Mouse (Mus musculus): ENCODE data around the gene Nxph4. TPM values are rescaled to one million over a fixed set of nuclear protein-coding genes. Genes with fewer than 3 reads are reported as not detected.
A peak's percentile ranks its signal among the peaks of the same experiment; 100 is the strongest.

The Nxph4 gene
- polyA plus RNA-seq, 1 experiment, result not detected

GRCm38 (mm10) chr10:127555703-127556102 lies 21.3 kb upstream of the Nxph4 start:
- WGBS, result 84% methylated on average over 18 of the region's 18 CpGs
- no peaks in the 10 kb centered on the region for H3K4me1 ChIP-seq (ENCODE audit: control insufficient read depth, insufficient read depth, low read length)
- H3K27ac ChIP-seq (ENCODE audit: control insufficient read depth, insufficient read depth, low read depth, low read length, poor library complexity), result no peak overlapping the region
- H3K4me3 ChIP-seq (replicated peaks; ENCODE audit: control insufficient read depth, low read depth, low read length), result no peak overlapping the region
- TF ChIP-seq CTCF (IDR thresholded peaks at IDR 0.05; ENCODE audit: control insufficient read depth, insufficient read depth, low read length) (peak; percentile 77), POLR2A (IDR thresholded peaks at IDR 0.05; ENCODE audit: borderline replicate concordance, control insufficient read depth, low read depth, low read length) (no peak)

GRCm38 (mm10) chr10:127549892-127550291 lies 15.5 kb upstream of the Nxph4 start:
- no peak overlapping the region for H3K4me3 ChIP-seq (replicated peaks; ENCODE audit: control insufficient read depth, low read depth, low read length)
- no peak overlapping the region for H3K27ac ChIP-seq (ENCODE audit: control insufficient read depth, insufficient read depth, low read depth, low read length, poor library complexity)
- TF ChIP-seq CTCF (IDR thresholded peaks at IDR 0.05; ENCODE audit: control insufficient read depth, insufficient read depth, low read length), result no peak
- no peak for TF ChIP-seq POLR2A (IDR thresholded peaks at IDR 0.05; ENCODE audit: borderline replicate concordance, control insufficient read depth, low read depth, low read length)
- WGBS, result 92% methylated on average over 17 of the region's 17 CpGs
- H3K4me1 ChIP-seq (ENCODE audit: control insufficient read depth, insufficient read depth, low read length), result no peaks in the 10 kb centered on the region

GRCm38 (mm10) chr10:127548236-127548635 lies 13.9 kb upstream of the Nxph4 start:
- H3K4me1 ChIP-seq (ENCODE audit: control insufficient read depth, insufficient read depth, low read length), result no peaks in the 10 kb centered on the region
- no peak overlapping the region for H3K4me3 ChIP-seq (replicated peaks; ENCODE audit: control insufficient read depth, low read depth, low read length)
- WGBS, result 87% methylated on average over 15 of the region's 15 CpGs
- no peak overlapping the region for H3K27ac ChIP-seq (ENCODE audit: control insufficient read depth, insufficient read depth, low read depth, low read length, poor library complexity)
- TF ChIP-seq CTCF (IDR thresholded peaks at IDR 0.05; ENCODE audit: control insufficient read depth, insufficient read depth, low read length), result no peak

- Histone ChIP-seq H3K27ac (ENCODE audit: control insufficient read depth, insufficient read depth, low read depth, low read length, poor library complexity) (no peak overlapping the region), H3K4me3 (replicated peaks; ENCODE audit: control insufficient read depth, low read depth, low read length) (no peak overlapping the region), H3K4me1 (ENCODE audit: control insufficient read depth, insufficient read depth, low read length) (no peaks in the 10 kb centered on the region)
- WGBS, result 90% methylated on average over 7 of the region's 7 CpGs
- TF ChIP-seq POLR2A (IDR thresholded peaks at IDR 0.05; ENCODE audit: borderline replicate concordance, control insufficient read depth, low read depth, low read length) (no peak), CTCF (IDR thresholded peaks at IDR 0.05; ENCODE audit: control insufficient read depth, insufficient read depth, low read length) (no peak)
Measured at GRCm38 (mm10) chr10:127546505-127546904, 12.1 kb upstream of the Nxph4 start.

- TF ChIP-seq POLR2A (IDR thresholded peaks at IDR 0.05; ENCODE audit: borderline replicate concordance, control insufficient read depth, low read depth, low read length), result no peak
- no peak for TF ChIP-seq CTCF (IDR thresholded peaks at IDR 0.05; ENCODE audit: control insufficient read depth, insufficient read depth, low read length)
- Histone ChIP-seq H3K27ac (ENCODE audit: control insufficient read depth, insufficient read depth, low read depth, low read length, poor library complexity) (no peak overlapping the region), H3K4me1 (ENCODE audit: control insufficient read depth, insufficient read depth, low read length) (no peaks in the 10 kb centered on the region), H3K4me3 (replicated peaks; ENCODE audit: control insufficient read depth, low read depth, low read length) (no peak overlapping the region)
- WGBS, result 90% methylated on average over 20 of the region's 20 CpGs
Measured at GRCm38 (mm10) chr10:127544375-127544774, 10.0 kb upstream of the Nxph4 start.

GRCm38 (mm10) chr10:127543916-127544315 lies 9.6 kb upstream of the Nxph4 start:
- H3K4me3 ChIP-seq (replicated peaks; ENCODE audit: control insufficient read depth, low read depth, low read length), result no peak overlapping the region
- no peak overlapping the region for H3K27ac ChIP-seq (ENCODE audit: control insufficient read depth, insufficient read depth, low read depth, low read length, poor library complexity)
- 82% methylated on average over 3 of the region's 3 CpGs for whole genome bisulfite sequencing
- TF ChIP-seq POLR2A (IDR thresholded peaks at IDR 0.05; ENCODE audit: borderline replicate concordance, control insufficient read depth, low read depth, low read length), result no peak
- TF ChIP-seq CTCF (IDR thresholded peaks at IDR 0.05; ENCODE audit: control insufficient read depth, insufficient read depth, low read length), result no peak
- H3K4me1 ChIP-seq (ENCODE audit: control insufficient read depth, insufficient read depth, low read length), result no peaks in the 10 kb centered on the region

GRCm38 (mm10) chr10:127542720-127543119 lies 8.4 kb upstream of the Nxph4 start:
- Histone ChIP-seq H3K4me1 (ENCODE audit: control insufficient read depth, insufficient read depth, low read length) (no peaks in the 10 kb centered on the region), H3K4me3 (replicated peaks; ENCODE audit: control insufficient read depth, low read depth, low read length) (no peak overlapping the region), H3K27ac (ENCODE audit: control insufficient read depth, insufficient read depth, low read depth, low read length, poor library complexity) (no peak overlapping the region)
- 63% methylated on average over 6 of the region's 6 CpGs for WGBS
- TF ChIP-seq CTCF (IDR thresholded peaks at IDR 0.05; ENCODE audit: control insufficient read depth, insufficient read depth, low read length) (no peak), POLR2A (IDR thresholded peaks at IDR 0.05; ENCODE audit: borderline replicate concordance, control insufficient read depth, low read depth, low read length) (no peak)

GRCm38 (mm10) chr10:127542084-127542483 lies 7.7 kb upstream of the Nxph4 start:
- WGBS, result 87% methylated on average over 13 of the region's 13 CpGs
- TF ChIP-seq POLR2A (IDR thresholded peaks at IDR 0.05; ENCODE audit: borderline replicate concordance, control insufficient read depth, low read depth, low read length) (no peak), CTCF (IDR thresholded peaks at IDR 0.05; ENCODE audit: control insufficient read depth, insufficient read depth, low read length) (no peak)
- Histone ChIP-seq H3K27ac (ENCODE audit: control insufficient read depth, insufficient read depth, low read depth, low read length, poor library complexity) (no peak overlapping the region), H3K4me1 (ENCODE audit: control insufficient read depth, insufficient read depth, low read length) (no peaks in the 10 kb centered on the region), H3K4me3 (replicated peaks; ENCODE audit: control insufficient read depth, low read depth, low read length) (no peak overlapping the region)

GRCm38 (mm10) chr10:127541510-127541909 lies 7.2 kb upstream of the Nxph4 start:
- Histone ChIP-seq H3K27ac (ENCODE audit: control insufficient read depth, insufficient read depth, low read depth, low read length, poor library complexity) (no peak overlapping the region), H3K4me3 (replicated peaks; ENCODE audit: control insufficient read depth, low read depth, low read length) (no peak overlapping the region), H3K4me1 (ENCODE audit: control insufficient read depth, insufficient read depth, low read length) (no peaks in the 10 kb centered on the region)
- TF ChIP-seq POLR2A (IDR thresholded peaks at IDR 0.05; ENCODE audit: borderline replicate concordance, control insufficient read depth, low read depth, low read length) (no peak), CTCF (IDR thresholded peaks at IDR 0.05; ENCODE audit: control insufficient read depth, insufficient read depth, low read length) (no peak)
- 83% methylated on average over 8 of the region's 8 CpGs for WGBS
